Mouse (Mus musculus) G1E (cell line): Measurements from ENCODE around the gene Sult2b1. TPM values are rescaled to one million over a fixed set of nuclear protein-coding genes. Genes with fewer than 3 reads are reported as not detected.
A peak's percentile ranks its signal among the peaks of the same experiment; 100 is the strongest.

ENCODE experiments used
- ATAC-seq: 2 replicates; pipeline ENCODE4 v1.8.0; 2016; ENCODE audit warnings: mild to moderate bottlenecking; ENCODE audit not compliant: insufficient number of reproducible peaks, poor library complexity, low FRiP score, severe bottlenecking; ENCODE audit errors: extremely low read depth
- DNase-seq: peaks from one replicate; pipeline ENCODE4 v3.0.0; 2012; ENCODE audit warnings: low spot score
- H3K27me3 ChIP-seq: 2 replicates; pipeline ENCODE4 v1.6.1; 2012; ENCODE audit warnings: mild to moderate bottlenecking, low read length, inconsistent platforms; ENCODE audit not compliant: insufficient read depth
- H3K36me3 ChIP-seq: replicated peaks from 2 replicates; pipeline ENCODE3; 2012; ENCODE audit warnings: mild to moderate bottlenecking, inconsistent platforms
- H3K4me1 ChIP-seq: 2 replicates; pipeline ENCODE4 v1.6.1; 2012; ENCODE audit warnings: low read depth, low read length, inconsistent platforms, mixed read lengths; ENCODE audit not compliant: insufficient read depth
- H3K4me3 ChIP-seq: 2 replicates; pipeline ENCODE4 v1.5.1; 2012; ENCODE audit warnings: low read depth, mild to moderate bottlenecking, inconsistent platforms, low read length, moderate library complexity, mixed read lengths
- H3K9me3 ChIP-seq: replicated peaks from 2 replicates; pipeline ENCODE4 v1.6.1; 2012; ENCODE audit warnings: inconsistent platforms
- CTCF ChIP-seq: IDR thresholded peaks from 2 replicates; pipeline ENCODE4 v1.5.1; 2012; ENCODE audit warnings: low read depth, low read length, inconsistent platforms, mixed read lengths
- GATA1 ChIP-seq: IDR thresholded peaks from 2 replicates; pipeline ENCODE4 v1.6.1; 2012; ENCODE audit warnings: borderline replicate concordance, low read length, inconsistent platforms, mixed read lengths
- GATA2 ChIP-seq: IDR thresholded peaks from 2 replicates; pipeline ENCODE4 v1.6.1; 2012; ENCODE audit warnings: low read depth, low read length, inconsistent platforms, borderline replicate concordance
- POLR2AphosphoS5 ChIP-seq: IDR thresholded peaks from 2 replicates; pipeline ENCODE4 v1.6.1; 2012; ENCODE audit warnings: low read depth, low read length, inconsistent platforms; ENCODE audit not compliant: insufficient replicate concordance
- TAL1 ChIP-seq: conservative IDR thresholded peaks from 2 replicates; pipeline ENCODE4 v1.6.1; 2012; ENCODE audit warnings: low read depth, low read length, inconsistent platforms, mixed read lengths
- polyA plus RNA-seq: library from polyadenylated mRNA; stranded (reverse); fragments of >175 nt; gene quantifications from 2 replicates; pipeline ENCODE4 v1.2.3, GENCODE M21; 2012
- total RNA-seq, 2 experiments: library from RNA; stranded (forward) in 1 of 2; stranded (reverse) in 1 of 2; fragments of 200-1000 nt in 1 of 2; fragments of >200 nt in 1 of 2; fragmentation: Nextera tagmentation in 1 of 2; gene quantifications; 2 replicates each; pipeline ENCODE4 v1.2.3; 2014 to 2017

The Sult2b1 gene
- total and polyA plus RNA-seq, 3 experiments, result 0.05 TPM; not detected in 2

GRCm38 (mm10) chr7:45708221-45708761 is 76.2 kb downstream of the Sult2b1 start:
- Histone ChIP-seq H3K4me1 (peaks cover 75% of the 10 kb centered on the region), H3K4me3 (peak overlapping the region; percentile 81), H3K9me3 (no peaks in the 10 kb centered on the region), H3K27me3 (no peaks in the 10 kb centered on the region), H3K36me3 (peaks cover 53% of the 10 kb centered on the region)
- DNase-seq (no peak), ATAC-seq (no peak)
- no peak for TF ChIP-seq CTCF
- no peak for TF ChIP-seq GATA1
- no peak for TF ChIP-seq TAL1
- TF ChIP-seq GATA2, result no peak
- no peak for TF ChIP-seq POLR2AphosphoS5

- no peaks in the 10 kb centered on the region for H3K9me3 ChIP-seq
- peak overlapping the region; percentile 81 for H3K4me3 ChIP-seq
- peaks cover 4% of the 10 kb centered on the region; the same call in 1 of the 2 replicates for H3K27me3 ChIP-seq
- H3K4me1 ChIP-seq, result peaks cover 78% of the 10 kb centered on the region
- ATAC-seq (0 out of 2 replicates have a peak, but pooled peaks have one; percentile 4), DNase-seq (peak; percentile 91)
- no peak for TF ChIP-seq GATA2
- no peak for TF ChIP-seq GATA1
- no peak for TF ChIP-seq TAL1
- TF ChIP-seq CTCF, result no peak
- no peak for TF ChIP-seq POLR2AphosphoS5
- peaks cover 45% of the 10 kb centered on the region for H3K36me3 ChIP-seq
Measured at GRCm38 (mm10) chr7:45707375-45707967, 77.0 kb downstream of the Sult2b1 start.

DNA sequence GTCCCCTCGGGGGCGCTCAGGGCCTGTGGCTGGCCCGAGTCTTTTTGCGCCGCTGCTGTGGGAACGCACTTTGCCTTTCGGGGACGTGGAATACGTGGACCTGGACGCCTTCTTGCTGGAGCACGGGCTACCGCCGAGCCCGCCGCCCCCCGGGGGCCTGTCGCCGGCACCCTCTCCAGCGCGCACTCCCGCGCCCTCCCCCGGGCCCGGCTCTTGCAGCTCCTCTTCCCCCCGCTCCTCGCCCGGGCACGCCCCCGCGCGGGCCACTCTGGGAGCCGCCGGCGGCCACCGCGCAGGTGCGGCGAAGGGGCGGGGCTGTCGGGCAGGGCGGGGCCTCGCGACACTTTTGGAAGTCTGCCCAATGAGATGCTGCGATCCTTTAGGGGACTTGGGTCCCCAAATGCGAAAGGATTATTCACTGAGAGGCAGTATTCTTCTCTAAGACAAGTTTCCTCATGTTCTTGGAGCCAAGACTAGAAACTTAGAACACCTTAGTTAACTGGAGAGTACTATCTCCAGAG is 77.7 kb downstream of the Sult2b1 start:
- H3K4me1 ChIP-seq, result peaks cover 75% of the 10 kb centered on the region

DNA sequence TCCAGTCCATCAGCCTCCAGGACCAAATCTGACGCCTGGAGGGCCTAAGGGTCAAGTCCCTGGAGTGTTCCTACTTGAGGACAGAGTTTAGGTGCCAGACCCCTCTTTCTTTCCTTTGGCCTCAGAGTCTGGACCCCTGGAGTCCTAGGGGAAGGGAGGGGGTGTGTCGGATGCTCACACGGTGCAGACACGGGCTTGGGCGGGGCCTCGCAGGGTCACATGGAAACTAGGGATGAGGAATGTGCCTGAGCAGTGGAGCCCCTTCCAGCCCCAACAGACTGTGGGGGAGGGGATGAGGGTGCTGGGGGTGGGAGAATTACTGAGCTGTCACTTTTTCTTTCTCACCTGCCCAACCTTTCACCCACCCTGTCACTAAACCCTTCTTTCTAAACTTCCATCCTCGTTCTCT is 78.6 kb downstream of the Sult2b1 start:
- Histone ChIP-seq H3K27me3 (peaks cover 19% of the 10 kb centered on the region), H3K9me3 (no peaks in the 10 kb centered on the region), H3K36me3 (peaks cover 29% of the 10 kb centered on the region), H3K4me1 (peaks cover 84% of the 10 kb centered on the region), H3K4me3 (peak overlapping the region; percentile 81)
- no peak for TF ChIP-seq GATA1
- no peak for TF ChIP-seq CTCF
- no peak for ATAC-seq
- DNase-seq, result peak; percentile 65

More for the DNA sequence above, 77.7 kb downstream of the Sult2b1 start:
- Histone ChIP-seq H3K36me3 (peaks cover 38% of the 10 kb centered on the region), H3K4me3 (peak overlapping the region; percentile 81), H3K27me3 (peaks cover 10% of the 10 kb centered on the region; the same call in 1 of the 2 replicates), H3K9me3 (no peaks in the 10 kb centered on the region)
- DNase-seq (peak; percentile 92), ATAC-seq (0 out of 2 replicates have a peak, but pooled peaks have one; percentile 2)
- TF ChIP-seq CTCF (no peak), GATA2 (no peak), TAL1 (no peak), GATA1 (no peak)

GRCm38 (mm10) chr7:45705443-45705864 is 79.0 kb downstream of the Sult2b1 start:
- TF ChIP-seq CTCF (no peak), GATA2 (no peak), TAL1 (no peak)
- Histone ChIP-seq H3K27me3 (peaks cover 22% of the 10 kb centered on the region), H3K9me3 (no peaks in the 10 kb centered on the region), H3K4me1 (peaks cover 84% of the 10 kb centered on the region), H3K36me3 (peaks cover 25% of the 10 kb centered on the region), H3K4me3 (peak overlapping the region; percentile 81)
- ATAC-seq, result no peak
- no peak for DNase-seq

DNA sequence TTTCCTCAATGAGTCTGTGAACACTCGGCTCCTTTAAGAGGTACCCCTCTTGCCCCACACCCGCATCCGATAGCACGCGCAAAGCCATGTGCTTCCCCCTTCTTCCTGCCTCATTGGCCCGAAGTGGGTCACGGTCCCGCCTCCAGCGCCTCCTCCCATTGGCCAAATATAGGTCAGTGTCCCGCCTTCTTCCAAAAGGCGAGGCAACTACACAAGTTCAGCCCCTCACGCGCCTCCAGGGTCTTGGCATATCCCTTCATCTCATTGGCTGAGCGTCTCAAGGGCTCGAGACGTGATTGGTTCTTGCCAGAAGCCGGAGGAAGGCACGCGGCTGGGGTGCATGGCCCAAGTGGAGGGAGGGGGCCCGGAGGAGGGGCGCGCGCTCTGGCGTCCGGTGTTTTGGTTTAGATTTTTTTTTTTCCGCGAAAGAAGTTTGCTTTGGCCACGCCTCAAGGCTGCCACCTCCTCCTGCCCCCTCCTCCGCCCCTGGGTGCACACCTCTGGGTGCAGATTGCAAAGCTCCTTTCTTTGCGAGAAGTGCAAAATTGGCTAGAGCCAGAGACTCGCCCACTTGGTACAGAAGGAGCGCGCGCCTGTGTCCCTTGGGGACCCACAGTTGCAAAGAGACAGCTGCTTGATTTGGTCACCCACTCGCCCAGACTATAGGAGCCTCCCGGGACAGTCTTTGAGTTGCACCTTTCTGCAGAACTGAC is 79.6 kb downstream of the Sult2b1 start, which contains the start of gene Dbp:
TSS of gene Dbp (plus strand) at position 359 of the 713 bp plus-strand sequence.
- TF ChIP-seq TAL1 (no peak), CTCF (no peak), GATA1 (no peak), GATA2 (no peak)
- H3K9me3 ChIP-seq, result no peaks in the 10 kb centered on the region
- peak; percentile 100 for DNase-seq
- H3K4me3 ChIP-seq, result peak within 1 kb of the TSS; percentile 81
- peak; percentile 84 for ATAC-seq
- peaks cover 28% of the 10 kb centered on the region for H3K27me3 ChIP-seq
- peaks cover 19% of the 10 kb centered on the region for H3K36me3 ChIP-seq
- H3K4me1 ChIP-seq, result peaks cover 87% of the 10 kb centered on the region
